Mouse (Mus musculus) Patski (cell line): ENCODE measurements at regions not wholly inside any gene's neighbourhood (a gene's known extent, or its start where the extent isn't known, plus 50 kb on each side); places are given as distances from the start of the nearest gene placed in this dataset.

Source experiments
- ATAC-seq: fragments of 100-300 bp; one replicate; pipeline ENCODE4 v1.8.0; 2021
- CTCF ChIA-PET: fragments of 350-600 bp; sonication (Branson Sonifier 250); formaldehyde crosslinking; loops from one replicate; lab custom pipeline; 2022; ENCODE audit warnings: inconsistent platforms; lab: Charles Lee
- POLR2A ChIA-PET: fragments of 350-600 bp; sonication (Branson Sonifier 250); formaldehyde crosslinking; loops from one replicate; lab custom pipeline; 2022; ENCODE audit warnings: antibody characterized with exemption, inconsistent platforms; lab: Charles Lee
- DNase-seq: peaks from one replicate; pipeline ENCODE4 v3.0.0-alpha.2; 2011; ENCODE audit warnings: low read depth, low spot score
- H3K27me3 ChIP-seq: fragments of 371-371 bp; one replicate; pipeline ENCODE4 v1.5.1; 2021
- CTCF ChIP-seq: fragments of 100-300 bp; IDR thresholded peaks from one replicate; pipeline ENCODE4 v1.5.1; 2021
- in situ Hi-C: fragments of 300-500 bp; cut with MboI; formaldehyde crosslinking; loops from 3 replicates; pipeline ENCODE4 v1.11.1; 2018; ENCODE audit warnings: low pct_unique_long_range_greater_than_20kb, mixed read lengths

DNA sequence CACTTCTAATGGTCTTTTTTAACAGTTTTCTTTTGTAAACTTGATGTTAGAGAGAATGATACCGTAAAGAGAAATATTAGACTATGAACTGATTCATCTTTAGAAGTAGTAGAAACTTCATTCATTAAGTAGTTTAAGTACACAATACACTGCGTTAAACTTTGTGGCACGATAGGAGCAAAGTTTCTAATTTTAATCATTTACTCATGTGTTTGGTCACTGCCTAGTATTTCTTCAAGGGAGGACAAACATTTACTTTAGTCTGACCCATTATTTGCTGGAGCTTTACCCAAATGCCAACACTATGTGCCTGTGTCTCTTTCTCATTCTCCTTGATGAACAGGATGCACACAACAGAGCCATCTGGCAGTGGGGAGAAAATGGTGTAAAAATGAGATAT, 200.6 kb downstream of the Chm start:
- POLR2A ChIA-PET = no interaction called here
- TF ChIP-seq CTCF = no peak
- ATAC-seq = no peak
- peaks cover 41% of the 10 kb centered on the region for H3K27me3 ChIP-seq
- in situ Hi-C loops = loop anchor here (25.0 kb wide), 1 partner anchor 1578 kb away; no protein-coding TSS in a partner anchor
- DNase-seq = no peak
- CTCF ChIA-PET = no interaction called here

DNA sequence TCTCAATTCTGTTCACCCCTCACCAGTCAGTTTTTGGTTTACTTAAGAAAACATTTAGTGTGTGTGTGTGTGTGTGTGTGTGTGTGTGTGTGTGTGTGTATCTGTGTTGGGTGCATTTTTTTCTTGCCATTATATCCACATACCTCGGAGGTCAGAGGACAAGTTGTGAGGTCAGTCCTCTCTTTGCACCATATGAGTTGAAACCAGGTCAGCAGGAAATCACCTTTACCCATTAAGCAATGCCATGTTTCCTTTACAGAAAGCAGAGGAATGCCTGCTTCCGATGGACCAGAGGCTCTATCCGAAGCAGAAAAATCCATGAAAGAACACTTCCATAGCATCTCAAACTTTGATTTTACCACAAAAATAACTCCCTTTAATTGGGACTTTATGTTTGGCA, 201.2 kb downstream of the Chm start:
- no peak for ATAC-seq
- no peak for TF ChIP-seq CTCF
- ChIA-PET POLR2A (no interaction called here), CTCF (no interaction called here)
- in situ Hi-C loops = loop anchor here (25.0 kb wide), 1 partner anchor 1578 kb away; no protein-coding TSS in a partner anchor
- peaks cover 43% of the 10 kb centered on the region for H3K27me3 ChIP-seq
- no peak for DNase-seq

- no peak for DNase-seq
- in situ Hi-C loops = loop anchor here (25.0 kb wide), 1 partner anchor 1584 kb away; no protein-coding TSS in a partner anchor
- no peak for ATAC-seq
- H3K27me3 ChIP-seq = peaks cover 35% of the 10 kb centered on the region
- ChIA-PET CTCF (no interaction called here), POLR2A (no interaction called here)
- peak; percentile 45 for TF ChIP-seq CTCF
These were observed 206.7 kb downstream of the Chm start for GRCm38 (mm10) chrX:112978583-112978982.

GRCm38 (mm10) chrX:112964093-112964492, 221.2 kb downstream of the Chm start:
- CTCF ChIA-PET = no interaction called here
- H3K27me3 ChIP-seq = peaks cover 8% of the 10 kb centered on the region
- ATAC-seq (no peak), DNase-seq (no peak)
- TF ChIP-seq CTCF = no peak
- POLR2A ChIA-PET = no interaction called here
- in situ Hi-C loops = no loop called here

- H3K27me3 ChIP-seq = peaks cover 36% of the 10 kb centered on the region
- POLR2A ChIA-PET = no interaction called here
- CTCF ChIA-PET = no interaction called here
- DNase-seq (no peak), ATAC-seq (no peak)
- peak; percentile 32 for TF ChIP-seq CTCF
- in situ Hi-C loops = no loop called here
These were observed 235.5 kb downstream of the Chm start for GRCm38 (mm10) chrX:112949792-112950191.

DNA sequence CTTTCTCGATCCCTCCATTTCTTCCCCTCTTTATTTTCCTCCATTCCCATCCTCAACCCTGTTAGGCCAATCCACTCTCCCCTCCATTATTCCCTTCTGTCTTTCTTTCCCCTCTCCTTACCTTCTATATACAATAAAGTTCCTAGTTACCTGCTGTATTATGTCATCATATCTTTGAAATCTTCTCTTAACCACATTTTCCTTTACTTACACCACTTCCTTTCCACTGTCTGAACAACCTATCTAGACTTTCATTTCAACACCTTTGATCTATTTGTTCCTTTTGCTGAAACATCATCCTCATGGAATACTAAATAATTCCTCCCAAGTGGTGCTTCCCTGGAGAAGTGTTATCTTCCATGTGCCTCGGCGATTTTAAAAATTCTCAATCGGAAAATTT, 237.8 kb downstream of the Chm start:
- DNase-seq = no peak
- H3K27me3 ChIP-seq = peaks cover 32% of the 10 kb centered on the region
- POLR2A ChIA-PET = no interaction called here
- in situ Hi-C loops = no loop called here
- CTCF ChIA-PET = no interaction called here
- no peak for TF ChIP-seq CTCF
- no peak for ATAC-seq

DNA sequence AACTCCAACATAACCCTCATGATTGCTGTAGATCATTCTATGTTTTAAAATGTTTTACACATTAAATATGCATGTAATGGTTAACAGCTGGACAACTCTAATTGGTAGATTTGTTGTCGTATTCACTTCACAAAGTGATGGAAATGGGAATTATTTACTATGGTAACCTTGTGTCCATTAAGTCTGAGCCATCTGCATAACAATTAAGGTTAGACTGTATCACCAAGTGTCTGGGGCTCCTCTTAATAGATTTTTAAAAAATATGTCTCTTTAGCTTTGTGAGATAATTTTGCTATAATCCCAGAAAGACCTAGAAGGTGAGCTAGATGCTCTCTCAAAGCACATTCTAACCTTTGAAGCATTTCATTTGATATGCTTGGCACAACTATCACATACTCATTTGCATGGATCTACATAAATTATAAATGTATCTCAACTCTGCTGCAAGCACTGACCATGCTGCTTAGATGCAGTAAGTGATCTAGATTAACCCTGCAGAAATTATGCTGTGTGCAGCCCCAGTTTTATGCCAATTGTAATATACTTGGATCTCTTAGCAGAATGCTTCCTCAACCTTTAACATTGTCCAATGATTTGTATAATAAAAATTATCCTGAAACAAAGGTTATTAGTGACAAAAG, 227.2 kb upstream of the Pof1b start:
- in situ Hi-C loops = no loop called here
- DNase-seq (no peak), ATAC-seq (no peak)
- TF ChIP-seq CTCF = no peak
- ChIA-PET CTCF (no interaction called here), POLR2A (no interaction called here)
- H3K27me3 ChIP-seq = peaks cover 20% of the 10 kb centered on the region

- TF ChIP-seq CTCF = peak; percentile 50
- CTCF ChIA-PET = no interaction called here
- POLR2A ChIA-PET = no interaction called here
- H3K27me3 ChIP-seq = peaks cover 31% of the 10 kb centered on the region
- DNase-seq (no peak), ATAC-seq (no peak)
- in situ Hi-C loops = loop anchor here (10.0 kb wide), 1 partner anchor 369 kb away; no protein-coding TSS in a partner anchor
These were observed 205.4 kb upstream of the Pof1b start for GRCm38 (mm10) chrX:112903631-112904410.

DNA sequence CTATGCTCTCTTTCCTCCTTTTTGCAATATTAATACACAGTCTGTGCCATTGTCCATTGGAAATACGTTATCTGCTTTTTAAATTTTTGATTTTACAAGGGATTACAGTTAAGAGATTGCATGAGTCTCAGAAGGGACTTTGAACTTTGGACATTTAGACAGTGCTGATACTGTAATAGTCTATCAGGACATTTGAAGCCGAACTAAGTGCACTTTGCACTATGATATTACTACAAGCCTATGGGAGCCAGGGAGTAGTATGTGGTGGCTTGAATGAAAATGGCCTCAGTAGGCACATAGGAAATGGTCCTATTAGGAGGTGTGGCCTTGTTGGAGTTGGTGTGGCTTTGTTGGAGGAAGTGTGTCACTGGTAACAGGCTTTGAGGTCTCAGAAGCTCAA, 188.1 kb upstream of the Pof1b start:
- CTCF ChIA-PET = no interaction called here
- in situ Hi-C loops = no loop called here
- ATAC-seq (no peak), DNase-seq (no peak)
- no peak for TF ChIP-seq CTCF
- POLR2A ChIA-PET = no interaction called here
- H3K27me3 ChIP-seq = peaks cover 15% of the 10 kb centered on the region
